Mouse (Mus musculus): ENCODE measurements around the gene Dydc2. TPM values are rescaled to one million over a fixed set of nuclear protein-coding genes. Genes with fewer than 3 reads are reported as not detected.
A peak's percentile ranks its signal among the peaks of the same experiment; 100 is the strongest.

The Dydc2 gene
- total and polyA plus RNA-seq, 2 experiments from 2014 or later, result 0.72 TPM; not detected in 1

DNA sequence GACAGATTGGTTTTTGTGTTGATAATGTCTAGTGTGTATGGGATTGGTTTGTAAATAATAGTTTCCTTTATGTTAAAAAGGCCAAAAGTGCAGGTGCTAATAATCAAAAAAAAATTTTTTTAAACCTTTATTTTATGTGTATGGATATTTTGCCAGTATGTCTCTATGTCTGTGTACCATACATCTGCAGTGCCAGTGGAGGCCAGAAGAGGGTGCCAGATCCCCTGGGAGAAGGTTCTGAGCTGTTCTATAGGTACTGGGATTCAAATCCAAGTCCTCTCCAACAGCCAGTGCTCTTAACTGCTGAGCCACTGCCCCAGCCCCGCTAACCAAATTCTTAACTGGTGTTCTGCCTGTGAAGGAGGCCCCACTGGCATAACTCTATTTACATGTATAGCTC is 18.5 kb upstream of the Dydc2 start:
- Histone ChIP-seq H3K9ac (replicated peaks; ENCODE audit: low read length, poor library complexity, severe bottlenecking) (no peak overlapping the region), H3K4me1 (ENCODE audit: insufficient read depth, low read length) (no peaks in the 10 kb centered on the region), H3K4me2 (ENCODE audit: low read depth, low read length, poor library complexity, severe bottlenecking) (no peak overlapping the region), H3K36me3 (ENCODE audit: insufficient read depth, low read length) (no peaks in the 10 kb centered on the region), H3K27ac (ENCODE audit: low read depth, low read length) (no peak overlapping the region), H3K9me3 (ENCODE audit: low read length) (no peaks in the 10 kb centered on the region), H3K27me3 (ENCODE audit: insufficient read depth, low read length) (no peaks in the 10 kb centered on the region), H3K4me3 (ENCODE audit: low read depth, low read length) (no peak overlapping the region)
- DNase-seq (ENCODE audit: low spot score) (no peak), ATAC-seq (ENCODE audit: low FRiP score) (no peak)
- peak; percentile 30 for TF ChIP-seq CTCF (IDR thresholded peaks at IDR 0.05)
- WGBS, result 79% methylated on average over 1 of the region's 1 CpGs

GRCm38 (mm10) chr14:41082408-41082807 is 13.4 kb upstream of the Dydc2 start:
- Histone ChIP-seq H3K4me2 (ENCODE audit: low read depth, low read length, poor library complexity, severe bottlenecking) (no peak overlapping the region), H3K27me3 (ENCODE audit: insufficient read depth, low read length) (no peaks in the 10 kb centered on the region), H3K9me3 (ENCODE audit: low read length) (no peaks in the 10 kb centered on the region), H3K36me3 (ENCODE audit: insufficient read depth, low read length) (no peaks in the 10 kb centered on the region), H3K4me1 (ENCODE audit: insufficient read depth, low read length) (no peaks in the 10 kb centered on the region), H3K4me3 (ENCODE audit: low read depth, low read length) (no peak overlapping the region), H3K9ac (replicated peaks; ENCODE audit: low read length, poor library complexity, severe bottlenecking) (no peak overlapping the region), H3K27ac (ENCODE audit: low read depth, low read length) (no peak overlapping the region)
- ATAC-seq (ENCODE audit: low FRiP score) (no peak), DNase-seq (ENCODE audit: low spot score) (no peak)
- no peak for TF ChIP-seq CTCF (IDR thresholded peaks at IDR 0.05)
- 92% methylated on average over 2 of the region's 2 CpGs for WGBS

- H3K9ac ChIP-seq (replicated peaks; ENCODE audit: low read length, poor library complexity, severe bottlenecking), result no peak overlapping the region
- no peaks in the 10 kb centered on the region for H3K27me3 ChIP-seq (ENCODE audit: insufficient read depth, low read length)
- no peak for TF ChIP-seq CTCF (IDR thresholded peaks at IDR 0.05)
- 0% methylated on average over 8 of the region's 8 CpGs for WGBS
- no peaks in the 10 kb centered on the region for H3K36me3 ChIP-seq (ENCODE audit: insufficient read depth, low read length)
- H3K4me2 ChIP-seq (ENCODE audit: low read depth, low read length, poor library complexity, severe bottlenecking), result peak overlapping the region; percentile 80
- no peak overlapping the region for H3K27ac ChIP-seq (ENCODE audit: low read depth, low read length)
- DNase-seq (ENCODE audit: low spot score), result no peak
- peak overlapping the region; percentile 43 for H3K4me3 ChIP-seq (ENCODE audit: low read depth, low read length)
- H3K9me3 ChIP-seq (ENCODE audit: low read length), result no peaks in the 10 kb centered on the region
- no peak; the same call in 1 of the 2 replicates for ATAC-seq (ENCODE audit: low FRiP score)
- no peaks in the 10 kb centered on the region for H3K4me1 ChIP-seq (ENCODE audit: insufficient read depth, low read length)
Observed at GRCm38 (mm10) chr14:41072944-41073275, 3.9 kb upstream of the Dydc2 start.

DNA sequence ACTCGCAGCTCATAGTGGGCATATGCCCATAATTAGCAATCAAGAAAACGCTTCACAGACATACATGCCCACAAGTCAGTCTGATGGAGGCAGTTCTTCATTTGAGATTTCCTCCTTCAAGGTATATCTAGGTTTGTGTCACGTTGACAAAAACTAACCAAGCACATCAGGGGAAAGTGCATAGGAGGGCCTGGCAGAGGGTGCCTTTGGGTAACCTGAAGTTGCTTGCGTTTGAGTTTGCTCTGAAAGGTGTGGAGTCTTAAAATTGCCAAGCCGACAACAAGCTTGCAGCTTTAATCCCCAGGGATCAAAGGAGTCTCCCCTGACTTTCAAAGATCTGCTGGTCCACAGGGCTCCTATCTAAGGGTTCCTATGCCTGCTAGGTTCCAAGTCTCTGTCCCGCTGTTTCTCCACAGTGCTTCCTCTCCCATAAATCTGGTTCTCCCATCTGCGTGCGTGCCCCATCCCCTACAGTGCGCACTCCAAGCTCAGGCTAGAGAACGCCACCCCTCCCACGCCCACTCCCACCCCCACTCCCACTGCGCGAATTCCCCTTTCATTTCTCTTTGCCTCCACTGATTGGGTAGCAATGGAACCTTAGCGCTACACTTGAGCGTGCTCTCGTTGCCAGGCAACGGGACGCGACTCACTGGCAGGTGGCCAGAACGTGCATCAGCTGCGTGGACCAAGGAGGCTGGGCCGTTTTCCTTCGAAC is 3.4 kb upstream of the Dydc2 start, which contains the start of gene Dydc1:
Gene Dydc1, plus strand, starts transcription at position 683 of the 715 bp plus-strand sequence.
- peak; percentile 81 for DNase-seq (ENCODE audit: low spot score)
- Histone ChIP-seq H3K27me3 (ENCODE audit: insufficient read depth, low read length) (no peaks in the 10 kb centered on the region), H3K27ac (ENCODE audit: low read depth, low read length) (no peak within 1 kb of the TSS), H3K4me3 (ENCODE audit: low read depth, low read length) (peak within 1 kb of the TSS; percentile 43), H3K4me1 (ENCODE audit: insufficient read depth, low read length) (no peaks in the 10 kb centered on the region), H3K36me3 (ENCODE audit: insufficient read depth, low read length) (no peaks in the 10 kb centered on the region), H3K9me3 (ENCODE audit: low read length) (no peaks in the 10 kb centered on the region), H3K4me2 (ENCODE audit: low read depth, low read length, poor library complexity, severe bottlenecking) (peak within 1 kb of the TSS; percentile 80), H3K9ac (replicated peaks; ENCODE audit: low read length, poor library complexity, severe bottlenecking) (no peak within 1 kb of the TSS; the same call in 1 of the 2 replicates)
- WGBS, result 11% methylated on average over 23 of the region's 23 CpGs
- no peak for TF ChIP-seq CTCF (IDR thresholded peaks at IDR 0.05)
- peak; percentile 89 for ATAC-seq (ENCODE audit: low FRiP score)

GRCm38 (mm10) chr14:41070343-41070742 is 1.3 kb upstream of the Dydc2 start:
- Histone ChIP-seq H3K4me3 (ENCODE audit: low read depth, low read length) (no peak overlapping the region), H3K9me3 (ENCODE audit: low read length) (no peaks in the 10 kb centered on the region), H3K27ac (ENCODE audit: low read depth, low read length) (no peak overlapping the region), H3K9ac (replicated peaks; ENCODE audit: low read length, poor library complexity, severe bottlenecking) (no peak overlapping the region), H3K4me1 (ENCODE audit: insufficient read depth, low read length) (no peaks in the 10 kb centered on the region), H3K36me3 (ENCODE audit: insufficient read depth, low read length) (no peaks in the 10 kb centered on the region), H3K4me2 (ENCODE audit: low read depth, low read length, poor library complexity, severe bottlenecking) (no peak overlapping the region), H3K27me3 (ENCODE audit: insufficient read depth, low read length) (no peaks in the 10 kb centered on the region)
- 83% methylated on average over 3 of the region's 3 CpGs for WGBS
- DNase-seq (ENCODE audit: low spot score), result no peak
- no peak for ATAC-seq (ENCODE audit: low FRiP score)
- TF ChIP-seq CTCF (IDR thresholded peaks at IDR 0.05), result no peak

DNA sequence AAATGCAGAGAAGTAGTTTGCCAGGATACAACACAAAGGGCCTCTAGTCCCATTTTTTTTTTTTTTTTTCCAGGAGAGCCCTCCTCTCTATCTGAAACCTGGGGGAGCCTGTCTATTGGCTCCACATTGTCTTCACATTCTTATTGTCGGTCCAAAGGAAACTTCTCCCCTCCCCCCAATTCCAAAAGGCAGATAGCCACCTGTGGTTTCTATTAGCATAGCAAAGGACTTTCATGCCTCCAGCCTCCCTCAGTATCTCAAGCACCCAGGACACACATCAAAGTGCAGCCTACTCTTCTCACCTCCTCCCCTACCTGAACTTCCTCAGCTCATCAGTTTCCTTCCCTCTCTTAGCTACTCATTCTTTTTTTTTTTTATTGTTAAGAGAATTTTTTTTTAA is 2.6 kb downstream of the Dydc2 start:
- Histone ChIP-seq H3K36me3 (ENCODE audit: insufficient read depth, low read length) (no peaks in the 10 kb centered on the region), H3K27ac (ENCODE audit: low read depth, low read length) (no peak overlapping the region), H3K27me3 (ENCODE audit: insufficient read depth, low read length) (no peaks in the 10 kb centered on the region), H3K4me3 (ENCODE audit: low read depth, low read length) (no peak overlapping the region), H3K4me1 (ENCODE audit: insufficient read depth, low read length) (no peaks in the 10 kb centered on the region), H3K9me3 (ENCODE audit: low read length) (no peaks in the 10 kb centered on the region), H3K9ac (replicated peaks; ENCODE audit: low read length, poor library complexity, severe bottlenecking) (no peak overlapping the region), H3K4me2 (ENCODE audit: low read depth, low read length, poor library complexity, severe bottlenecking) (no peak overlapping the region)
- DNase-seq (ENCODE audit: low spot score), result no peak
- no peak for ATAC-seq (ENCODE audit: low FRiP score)
- TF ChIP-seq CTCF (IDR thresholded peaks at IDR 0.05), result no peak
- WGBS, result 7% methylated on average over 1 of the region's 1 CpGs
